Mouse (Mus musculus): ENCODE results near the gene Rock2. TPM values are rescaled to one million over a fixed set of nuclear protein-coding genes. Genes with fewer than 3 reads are reported as not detected.
A peak's percentile ranks its signal among the peaks of the same experiment; 100 is the strongest.

The Rock2 gene
- polyA plus RNA-seq, 2 experiments = 18.2 to 18.3 TPM

GRCm38 (mm10) chr12:16893656-16894395 lies 869 bp upstream of the Rock2 start:
- peaks cover 22% of the 10 kb centered on the region for H3K4me1 ChIP-seq (ENCODE audit: control insufficient read depth, insufficient read depth, low read length)
- H3K9me3 ChIP-seq (ENCODE audit: control insufficient read depth, low read length) = no peaks in the 10 kb centered on the region
- H3K4me2 ChIP-seq (replicated peaks; ENCODE audit: low read depth, low read length, severe bottlenecking) = peak overlapping the region; percentile 80
- H3K4me3 ChIP-seq (replicated peaks; ENCODE audit: low read length) = peak overlapping the region; percentile 88
- no peak for TF ChIP-seq POLR2A (IDR thresholded peaks at IDR 0.05; ENCODE audit: borderline replicate concordance, extremely low read depth, insufficient read depth, insufficient read length)
- peak overlapping the region; percentile 89 for H3K9ac ChIP-seq (ENCODE audit: low read depth, low read length, severe bottlenecking)
- H3K27ac ChIP-seq (replicated peaks; ENCODE audit: low read depth, low read length) = peak overlapping the region; percentile 95
- H3K27me3 ChIP-seq (ENCODE audit: control insufficient read depth, insufficient read depth, low read length) = no peaks in the 10 kb centered on the region
- DNase-seq (ENCODE audit: low spot score) (peak; percentile 31), ATAC-seq (ENCODE audit: low FRiP score, low read depth) (no peak)
- H3K36me3 ChIP-seq (ENCODE audit: control insufficient read depth, insufficient read depth, low read length) = no peaks in the 10 kb centered on the region
- whole genome bisulfite sequencing = 4% methylated on average over 18 of the region's 18 CpGs

- Histone ChIP-seq H3K9me3 (ENCODE audit: control insufficient read depth, low read length) (no peaks in the 10 kb centered on the region), H3K27ac (replicated peaks; ENCODE audit: low read depth, low read length) (peak overlapping the region; percentile 95), H3K4me2 (replicated peaks; ENCODE audit: low read depth, low read length, severe bottlenecking) (peak overlapping the region; percentile 52), H3K9ac (ENCODE audit: low read depth, low read length, severe bottlenecking) (peak overlapping the region; percentile 89), H3K36me3 (ENCODE audit: control insufficient read depth, insufficient read depth, low read length) (no peaks in the 10 kb centered on the region), H3K27me3 (ENCODE audit: control insufficient read depth, insufficient read depth, low read length) (no peaks in the 10 kb centered on the region), H3K4me1 (ENCODE audit: control insufficient read depth, insufficient read depth, low read length) (peaks cover 22% of the 10 kb centered on the region), H3K4me3 (replicated peaks; ENCODE audit: low read length) (peak overlapping the region; percentile 88)
- 0 out of 2 replicates have a peak, but pooled peaks have one; percentile 12 for TF ChIP-seq POLR2A (IDR thresholded peaks at IDR 0.05; ENCODE audit: borderline replicate concordance, extremely low read depth, insufficient read depth, insufficient read length)
- DNase-seq (ENCODE audit: low spot score) = no peak
- ATAC-seq (ENCODE audit: low FRiP score, low read depth) = peak; percentile 56; the same call in 1 of the 2 replicates
- WGBS = 2% methylated on average over 20 of the region's 41 CpGs
Measured at GRCm38 (mm10) chr12:16895221-16895928, 680 bp downstream of the Rock2 start.

GRCm38 (mm10) chr12:16896073-16896789 lies 1.5 kb downstream of the Rock2 start:
- H3K4me2 ChIP-seq (replicated peaks; ENCODE audit: low read depth, low read length, severe bottlenecking) = peak overlapping the region; percentile 52
- H3K9me3 ChIP-seq (ENCODE audit: control insufficient read depth, low read length) = no peaks in the 10 kb centered on the region
- H3K27ac ChIP-seq (replicated peaks; ENCODE audit: low read depth, low read length) = no peak overlapping the region
- no peak for TF ChIP-seq POLR2A (IDR thresholded peaks at IDR 0.05; ENCODE audit: borderline replicate concordance, extremely low read depth, insufficient read depth, insufficient read length)
- peak overlapping the region; percentile 89 for H3K9ac ChIP-seq (ENCODE audit: low read depth, low read length, severe bottlenecking)
- ATAC-seq (ENCODE audit: low FRiP score, low read depth) = no peak
- no peaks in the 10 kb centered on the region for H3K27me3 ChIP-seq (ENCODE audit: control insufficient read depth, insufficient read depth, low read length)
- peak overlapping the region; percentile 88 for H3K4me3 ChIP-seq (replicated peaks; ENCODE audit: low read length)
- peaks cover 22% of the 10 kb centered on the region for H3K4me1 ChIP-seq (ENCODE audit: control insufficient read depth, insufficient read depth, low read length)
- 20% methylated on average over 8 of the region's 8 CpGs for WGBS
- DNase-seq (ENCODE audit: low spot score) = no peak
- no peaks in the 10 kb centered on the region for H3K36me3 ChIP-seq (ENCODE audit: control insufficient read depth, insufficient read depth, low read length)

DNA sequence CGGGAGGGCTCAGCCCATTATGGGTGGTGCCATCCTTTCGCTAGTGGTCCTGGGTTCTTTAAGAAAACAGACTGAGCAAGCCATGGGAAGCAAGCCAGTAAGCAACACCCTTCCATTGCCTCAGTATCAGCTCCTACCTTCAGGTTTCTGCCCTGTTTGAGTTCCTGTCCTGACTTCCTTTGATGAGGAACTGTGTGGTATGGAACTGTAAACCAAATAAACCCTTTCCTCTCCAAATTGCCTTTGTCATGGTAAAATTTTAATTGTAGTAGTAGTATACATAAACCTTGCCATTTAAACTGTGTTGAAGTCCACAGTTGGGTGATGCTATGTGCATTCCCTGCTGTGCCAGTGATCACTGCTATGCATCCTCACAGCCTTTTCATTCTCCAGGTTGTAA lies 2.5 kb downstream of the Rock2 start:
- ATAC-seq (ENCODE audit: low FRiP score, low read depth) (no peak), DNase-seq (ENCODE audit: low spot score) (no peak)
- Histone ChIP-seq H3K27ac (replicated peaks; ENCODE audit: low read depth, low read length) (no peak overlapping the region), H3K4me1 (ENCODE audit: control insufficient read depth, insufficient read depth, low read length) (peaks cover 22% of the 10 kb centered on the region), H3K4me3 (replicated peaks; ENCODE audit: low read length) (no peak overlapping the region), H3K4me2 (replicated peaks; ENCODE audit: low read depth, low read length, severe bottlenecking) (peak overlapping the region; percentile 52; the same call in 1 of the 2 replicates), H3K36me3 (ENCODE audit: control insufficient read depth, insufficient read depth, low read length) (no peaks in the 10 kb centered on the region), H3K9me3 (ENCODE audit: control insufficient read depth, low read length) (no peaks in the 10 kb centered on the region), H3K27me3 (ENCODE audit: control insufficient read depth, insufficient read depth, low read length) (no peaks in the 10 kb centered on the region), H3K9ac (ENCODE audit: low read depth, low read length, severe bottlenecking) (no peak overlapping the region)
- no peak for TF ChIP-seq POLR2A (IDR thresholded peaks at IDR 0.05; ENCODE audit: borderline replicate concordance, extremely low read depth, insufficient read depth, insufficient read length)
- WGBS = 73% methylated on average over 2 of the region's 2 CpGs

DNA sequence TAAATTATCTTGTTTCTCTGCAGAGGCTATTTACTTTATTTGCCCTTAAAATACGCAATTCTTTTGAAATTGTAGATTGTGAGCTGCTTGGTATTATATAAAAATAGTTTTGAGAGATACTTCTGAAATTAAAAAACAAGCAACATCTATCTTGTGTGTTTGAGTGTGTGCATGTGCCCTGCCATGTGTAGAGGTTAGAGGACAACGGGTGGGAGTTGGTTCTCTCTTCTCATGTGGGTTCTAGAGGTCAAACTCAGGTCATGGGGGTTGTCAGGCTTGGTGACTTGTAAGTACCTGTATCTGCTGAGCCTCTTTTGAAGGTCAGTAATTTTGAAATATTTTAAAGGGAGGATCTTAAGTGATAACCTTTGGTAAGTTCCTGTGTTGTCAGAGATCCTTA lies 3.5 kb downstream of the Rock2 start:
- no peak for TF ChIP-seq POLR2A (IDR thresholded peaks at IDR 0.05; ENCODE audit: borderline replicate concordance, extremely low read depth, insufficient read depth, insufficient read length)
- Histone ChIP-seq H3K4me2 (replicated peaks; ENCODE audit: low read depth, low read length, severe bottlenecking) (no peak overlapping the region), H3K27ac (replicated peaks; ENCODE audit: low read depth, low read length) (no peak overlapping the region), H3K4me1 (ENCODE audit: control insufficient read depth, insufficient read depth, low read length) (peaks cover 22% of the 10 kb centered on the region), H3K4me3 (replicated peaks; ENCODE audit: low read length) (no peak overlapping the region), H3K9me3 (ENCODE audit: control insufficient read depth, low read length) (no peaks in the 10 kb centered on the region), H3K27me3 (ENCODE audit: control insufficient read depth, insufficient read depth, low read length) (no peaks in the 10 kb centered on the region), H3K9ac (ENCODE audit: low read depth, low read length, severe bottlenecking) (no peak overlapping the region), H3K36me3 (ENCODE audit: control insufficient read depth, insufficient read depth, low read length) (no peaks in the 10 kb centered on the region)
- no peak for ATAC-seq (ENCODE audit: low FRiP score, low read depth)
- no peak for DNase-seq (ENCODE audit: low spot score)
- 48% methylated on average over 2 of the region's 2 CpGs for WGBS
